Mouse (Mus musculus) Muller cell, postnatal 12 days (primary cell): Measurements from ENCODE around the gene Pias4.
A peak's percentile ranks its signal among the peaks of the same experiment; 100 is the strongest.

Source experiments
- DNase-seq: peaks from one replicate; pipeline ENCODE4 v3.0.0-alpha.2; 2015; ENCODE audit errors: inconsistent ontology term

Pias4 gene

DNA sequence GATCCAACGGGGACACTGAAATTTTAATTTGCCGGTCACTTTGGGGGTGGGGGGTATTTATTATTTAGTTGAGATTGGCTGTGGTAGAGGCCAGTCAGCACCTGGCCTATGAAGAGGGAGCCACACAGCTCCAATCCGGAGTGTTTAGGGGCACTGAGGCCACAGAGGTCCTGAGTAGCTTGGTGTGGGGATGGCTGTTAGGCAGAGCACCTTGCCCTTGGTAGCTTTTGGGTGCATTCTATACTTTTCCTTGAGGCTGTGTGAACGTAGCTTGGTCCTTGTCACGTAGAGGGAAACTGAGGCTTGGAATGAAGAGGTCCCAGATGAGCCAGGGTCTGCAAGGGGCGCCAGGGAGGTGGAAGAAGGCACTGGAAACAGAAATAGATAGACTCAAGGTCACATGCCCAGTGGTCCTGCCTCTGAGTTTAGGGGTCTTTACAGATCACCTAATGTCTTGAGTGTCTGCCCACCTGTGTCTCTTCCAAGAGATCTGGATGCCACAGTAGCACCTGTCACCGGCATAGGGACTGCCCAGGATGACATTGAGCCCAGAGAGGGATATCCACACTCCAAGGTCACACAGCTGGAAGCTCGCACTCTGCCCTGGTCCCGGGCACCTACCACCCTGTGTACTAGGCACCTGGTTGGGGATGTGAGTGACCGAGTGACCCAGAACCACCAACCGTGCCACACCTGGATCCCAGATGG lies 28.7 kb downstream of the Pias4 start:
- DNase-seq, result no peak

DNA sequence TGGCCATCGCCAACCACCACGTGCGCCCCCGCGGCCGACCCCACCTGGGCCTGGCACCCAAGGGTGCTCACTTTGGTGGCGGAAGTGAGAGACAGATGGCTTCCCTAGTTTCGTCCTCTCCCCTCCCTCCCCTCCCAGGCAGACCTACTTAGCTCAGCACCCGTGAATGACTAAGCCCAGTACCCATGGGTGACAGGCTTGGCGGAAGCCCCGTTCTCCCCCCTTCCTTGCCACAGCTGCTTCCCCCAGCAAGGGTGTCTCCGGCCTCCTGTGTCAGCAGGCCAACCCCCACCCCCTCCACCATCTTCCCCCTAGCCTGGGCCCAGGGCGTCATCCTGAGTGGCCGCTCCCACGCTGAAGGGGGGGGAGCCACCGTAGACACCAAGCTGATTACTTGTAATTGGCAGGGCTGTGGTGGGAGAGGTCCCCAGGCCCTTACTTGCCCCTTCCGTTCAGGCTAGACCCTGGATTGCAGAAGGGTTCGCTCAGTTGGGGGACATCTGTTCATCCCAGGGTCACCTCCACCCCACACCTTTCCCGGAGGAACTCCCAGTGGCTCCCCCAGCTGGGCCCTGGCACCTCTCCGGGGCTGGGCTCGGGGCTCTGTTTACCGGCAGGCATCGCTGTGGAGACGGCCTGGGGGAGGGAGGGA lies 29.5 kb downstream of the Pias4 start:
- DNase-seq, result peak; percentile 78

DNA sequence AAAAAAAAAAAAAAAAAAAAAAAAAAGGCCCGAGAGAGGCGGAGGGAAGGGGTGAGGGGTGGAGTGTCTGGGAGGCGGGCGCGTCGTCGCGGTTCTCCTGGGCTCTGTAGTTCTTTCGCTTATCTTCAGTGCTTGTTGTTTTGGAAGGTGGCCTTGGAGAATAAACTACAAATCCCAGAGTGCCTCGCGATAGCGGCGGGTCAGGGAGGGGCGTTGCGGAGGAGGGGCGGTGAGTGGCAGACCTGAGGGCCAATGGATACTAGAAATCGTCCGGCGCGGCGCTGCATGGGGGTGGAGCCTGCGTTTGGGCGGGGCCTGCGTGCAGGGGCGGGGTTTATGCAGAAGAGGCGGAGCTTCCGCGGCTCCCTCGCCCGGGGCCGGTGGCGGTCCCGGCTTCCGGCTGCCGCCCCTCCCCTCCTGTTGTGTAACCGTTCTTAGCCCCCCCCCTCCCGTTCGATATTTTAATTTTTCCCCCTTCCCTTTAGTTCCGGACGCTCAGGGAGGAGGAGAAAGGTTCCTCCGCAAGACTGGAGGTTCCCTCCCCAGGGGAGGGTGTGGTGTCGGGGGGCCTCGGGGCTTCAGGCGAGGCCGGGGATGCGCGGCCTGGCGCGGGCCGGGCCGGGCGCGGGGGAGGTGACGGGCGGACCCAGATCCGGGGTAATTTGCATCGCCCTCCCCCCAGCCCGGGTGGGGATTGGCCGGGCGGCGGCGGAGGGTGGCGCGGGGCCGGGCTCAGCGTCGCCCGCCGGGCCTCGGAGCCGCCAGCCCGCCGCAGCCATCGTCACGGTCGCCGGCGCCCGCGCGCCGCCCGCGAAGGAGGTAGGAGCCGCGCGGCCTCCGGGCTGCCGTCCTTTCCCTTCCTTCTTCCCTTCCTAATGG lies 30.2 kb downstream of the Pias4 start:
- DNase-seq, result peak; percentile 99

DNA sequence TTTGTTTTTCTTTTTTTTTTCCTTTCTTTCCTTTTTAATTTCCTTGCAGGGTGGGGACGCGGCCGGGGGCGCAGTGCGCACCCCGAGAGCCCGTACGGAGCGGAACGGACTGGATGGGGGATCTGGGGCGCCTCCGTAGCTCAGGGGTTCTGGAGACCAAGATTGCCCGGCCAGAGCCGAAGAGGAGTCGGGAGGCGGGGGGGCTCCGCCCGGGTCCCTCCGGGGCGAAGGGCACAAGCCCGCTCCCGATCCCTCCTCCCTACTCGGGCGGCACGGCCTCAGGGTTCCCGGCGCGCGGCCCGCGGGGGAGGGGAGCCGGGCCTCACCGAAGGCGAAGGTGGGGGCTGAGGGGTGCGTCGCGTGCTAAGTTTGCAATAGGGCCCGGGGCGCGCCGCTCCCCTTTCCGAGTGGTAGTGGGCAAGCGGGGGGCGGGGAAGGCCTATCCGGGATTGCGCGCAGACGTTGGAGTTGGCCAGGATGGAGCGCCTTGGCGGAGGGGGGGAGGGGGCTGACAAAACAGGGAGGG lies 31.0 kb downstream of the Pias4 start:
- DNase-seq, result no peak

DNA sequence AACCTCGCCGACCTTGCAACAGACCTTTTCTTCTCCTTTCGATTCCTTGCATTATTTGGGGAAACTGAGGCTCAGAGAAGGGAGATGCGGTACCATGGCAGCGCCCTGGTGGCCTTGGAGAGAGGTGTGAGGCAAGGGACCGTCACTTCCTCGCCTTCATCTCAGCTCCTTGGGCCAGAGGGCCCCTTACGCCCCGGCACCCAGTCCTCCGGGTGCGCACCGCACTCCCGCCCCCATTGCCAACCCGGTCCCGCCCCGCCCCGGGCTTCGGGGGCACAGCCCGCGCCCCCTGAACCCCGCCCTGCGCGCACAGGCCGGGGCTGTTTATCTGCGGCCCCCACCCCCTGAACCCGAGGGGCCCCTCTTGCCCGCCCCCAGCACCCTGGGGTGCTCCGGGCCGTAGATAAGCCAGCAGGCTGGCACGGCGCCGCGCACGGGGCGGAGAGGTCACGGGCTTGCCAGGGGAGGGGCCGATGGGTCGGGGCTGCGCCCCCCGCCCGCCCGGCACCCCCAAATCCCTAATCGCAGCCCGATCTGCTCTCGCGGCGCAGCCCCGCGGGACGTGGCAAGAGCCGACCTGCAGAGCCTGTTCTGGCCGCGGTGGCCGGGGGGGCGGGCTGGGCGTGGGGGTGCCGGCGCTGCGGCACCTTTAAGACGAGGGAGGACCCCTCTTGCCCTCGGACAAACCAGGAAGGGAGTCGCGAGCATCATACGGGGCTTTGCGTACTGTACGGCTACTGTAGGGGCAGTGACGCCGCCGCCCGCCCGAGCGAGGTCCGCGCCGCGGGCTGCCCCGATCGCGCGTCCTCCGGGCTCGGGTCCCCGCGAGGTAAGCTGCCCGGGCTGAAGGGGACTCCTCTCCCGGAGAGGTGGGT lies 31.7 kb downstream of the Pias4 start:
- DNase-seq, result peak; percentile 80

DNA sequence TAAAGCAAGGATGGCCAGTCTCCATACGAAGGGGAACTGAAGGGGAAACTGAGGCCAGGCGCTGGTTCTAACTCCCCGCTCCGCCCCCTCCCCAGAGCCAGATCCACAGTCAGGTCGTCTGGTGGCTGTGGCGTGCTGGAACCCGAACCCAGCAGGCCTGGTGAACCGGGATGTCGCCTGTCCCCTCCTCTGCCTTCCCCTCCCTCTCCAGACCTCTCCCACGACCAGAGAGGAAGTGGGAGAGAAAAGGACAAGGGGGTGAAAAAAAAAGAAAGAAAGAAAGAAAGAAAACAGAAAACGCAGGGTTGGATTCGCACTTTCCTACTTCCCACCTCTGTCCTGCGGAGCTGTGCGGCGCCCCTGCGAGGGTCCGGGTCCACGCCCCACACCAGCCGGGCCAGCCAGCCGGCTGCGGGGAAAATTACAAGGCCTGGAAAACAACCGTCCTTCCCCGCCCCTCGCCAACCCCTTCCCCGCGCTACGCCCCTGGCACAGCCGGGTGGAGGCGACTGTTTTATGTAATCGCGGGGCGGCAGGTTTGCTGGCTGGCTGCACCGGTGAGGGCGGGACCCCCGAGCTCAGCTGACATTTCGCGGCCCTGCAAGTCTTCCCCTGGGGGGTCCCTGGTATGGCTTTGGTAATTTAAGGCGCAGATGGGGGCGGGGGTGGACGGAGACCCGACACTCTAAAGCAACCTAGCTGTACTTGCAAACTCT lies 32.6 kb downstream of the Pias4 start, which contains the start of gene Zbtb7a:
Gene Zbtb7a, plus strand, starts transcription at position 255 of the 716 bp plus-strand sequence.
- DNase-seq, result peak; percentile 62

DNA sequence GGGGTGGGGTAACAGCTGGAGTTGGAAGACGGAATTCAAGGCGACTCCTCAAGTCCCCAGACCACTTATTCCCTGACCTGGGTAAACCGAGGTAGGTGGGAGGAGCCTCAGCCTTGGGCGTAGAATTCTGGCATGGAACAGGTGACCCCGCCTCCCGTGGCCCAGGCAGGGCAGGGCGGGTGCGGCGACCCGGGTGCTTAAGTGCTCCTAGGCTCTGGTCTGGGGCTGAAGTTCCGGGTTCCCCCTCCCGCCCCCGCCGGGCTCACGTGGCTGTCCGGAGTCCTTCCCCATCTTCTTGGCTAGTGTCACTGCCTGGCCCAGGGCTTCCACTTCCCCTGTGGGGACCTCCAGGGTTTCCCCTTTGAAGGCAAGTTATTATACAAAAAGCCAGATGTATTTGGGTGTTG lies 33.5 kb downstream of the Pias4 start:
- DNase-seq, result no peak

DNA sequence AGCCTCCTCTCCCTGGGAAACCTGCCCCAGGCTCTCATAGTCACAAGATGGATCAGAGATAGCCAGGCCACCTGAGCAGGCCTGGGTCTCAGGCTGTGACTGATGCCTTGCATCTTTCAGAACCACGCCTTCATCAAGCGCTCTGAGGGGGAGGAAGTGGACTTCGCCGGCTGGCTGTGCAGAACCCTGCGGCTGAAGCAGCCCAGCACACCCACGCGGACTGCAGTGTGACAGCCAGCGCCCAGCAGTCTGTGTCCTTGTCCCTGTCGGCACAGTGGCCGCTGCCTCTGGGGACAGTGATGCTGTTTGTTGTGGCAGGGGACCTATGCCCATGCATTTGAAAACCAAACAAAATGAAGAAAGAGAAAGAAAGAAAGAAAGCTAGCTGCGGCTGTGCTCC lies 44.2 kb downstream of the Pias4 start:
- no peak for DNase-seq

DNA sequence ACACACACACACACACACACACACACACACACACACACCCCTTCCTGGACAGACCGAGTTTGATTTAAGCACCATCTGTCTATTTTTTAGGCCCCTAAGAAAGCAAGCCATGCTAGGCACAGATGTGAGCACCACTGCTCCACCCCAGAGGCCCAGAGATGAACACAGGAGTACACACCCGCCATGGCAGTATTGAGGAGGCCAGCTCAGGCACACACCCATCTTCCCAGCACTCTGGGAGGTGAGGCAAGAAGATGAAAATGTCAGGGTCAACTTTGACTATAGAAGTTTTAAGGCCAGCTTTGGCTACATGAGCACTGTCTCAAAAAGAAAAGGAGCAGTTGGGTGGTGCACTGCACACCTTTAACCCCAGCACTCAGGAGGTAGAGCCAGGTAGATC lies 44.8 kb downstream of the Pias4 start:
- no peak for DNase-seq

DNA sequence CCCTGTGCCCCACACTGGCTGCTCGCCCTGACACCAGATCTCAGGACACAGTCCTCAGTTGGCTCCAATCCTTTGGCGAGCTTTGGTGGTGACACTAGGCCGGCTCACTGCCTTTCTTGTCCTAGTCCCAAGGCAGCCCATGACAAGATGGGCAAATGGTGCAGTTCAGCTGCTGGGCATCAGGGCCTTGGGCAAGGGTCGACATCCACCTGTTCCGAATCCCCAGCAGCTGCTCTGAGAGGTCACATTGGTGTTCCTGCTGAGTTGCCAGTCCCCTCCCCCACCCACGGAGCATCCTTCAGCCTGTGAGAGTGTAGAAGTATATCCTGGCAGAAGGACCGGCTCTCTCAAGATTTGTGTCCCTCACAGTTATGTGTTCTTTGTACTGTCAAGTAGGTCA lies 47.1 kb downstream of the Pias4 start:
- DNase-seq, result no peak

DNA sequence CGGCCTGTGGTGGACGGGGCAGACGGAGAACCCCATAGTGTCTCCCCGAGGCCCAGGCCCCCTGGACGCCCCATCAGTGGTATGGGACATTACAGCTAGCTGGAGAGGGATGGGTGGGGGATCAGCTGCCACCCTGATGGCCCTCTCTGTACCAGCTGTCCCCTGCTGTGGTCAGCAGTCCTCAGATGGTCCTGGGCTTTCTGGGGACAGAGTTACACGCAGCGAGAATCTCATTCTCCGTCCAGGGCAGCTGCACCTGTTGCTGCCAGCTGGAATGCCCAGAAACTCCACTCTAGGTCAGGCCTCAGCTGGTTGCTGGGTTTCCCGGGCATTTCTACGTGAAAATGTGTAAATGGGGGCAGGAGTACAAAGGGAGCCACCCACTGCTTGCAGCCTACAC lies 48.1 kb downstream of the Pias4 start:
- no peak for DNase-seq

DNA sequence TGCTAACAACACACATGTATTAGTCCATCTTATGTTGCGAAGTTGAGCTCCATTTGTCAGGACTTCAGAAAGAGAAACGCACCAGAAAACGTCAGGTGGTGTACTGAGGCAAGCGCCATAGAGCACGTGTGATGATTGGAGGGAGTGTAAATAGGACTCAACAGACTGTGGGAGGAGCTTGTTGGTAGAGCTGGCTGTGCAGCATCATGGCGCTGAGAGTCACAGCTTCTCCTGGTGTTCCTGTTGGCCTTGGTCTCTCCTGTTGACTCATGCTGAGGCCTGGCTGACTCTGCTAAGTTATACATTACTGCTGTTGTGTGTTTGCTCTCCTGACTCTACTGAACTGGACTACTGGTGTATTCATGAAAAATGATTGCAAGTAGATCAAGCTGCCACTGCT lies 54.8 kb downstream of the Pias4 start:
- DNase-seq, result no peak

DNA sequence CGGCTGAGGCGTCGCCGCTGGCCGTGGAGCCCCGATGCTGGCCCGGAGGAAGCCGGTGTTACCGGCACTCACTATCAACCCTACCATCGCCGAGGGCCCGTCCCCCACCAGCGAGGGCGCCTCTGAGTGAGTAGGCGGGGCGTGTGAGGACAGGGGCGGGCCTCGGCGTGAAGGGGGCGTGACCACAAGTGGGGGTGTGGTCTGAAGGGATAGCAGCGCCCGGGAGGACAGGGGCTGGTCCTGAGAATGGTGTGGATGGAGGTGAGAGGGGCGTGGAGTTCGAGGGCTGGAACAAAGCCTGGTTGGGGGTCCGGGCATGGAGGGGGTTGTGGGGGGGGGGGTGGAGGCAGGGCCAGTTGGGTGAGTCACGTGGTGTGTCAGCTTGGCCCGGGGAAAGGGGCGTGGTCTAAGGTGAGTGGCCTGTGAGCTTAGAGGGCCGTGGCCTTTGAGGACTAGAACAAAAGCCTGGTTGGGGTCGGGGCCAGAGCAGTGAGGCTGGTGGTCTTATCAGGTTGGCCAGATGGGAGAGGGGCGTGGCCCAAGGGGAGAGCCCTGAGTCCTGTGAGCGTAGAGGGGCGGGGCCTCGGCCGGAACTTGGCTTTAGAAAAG lies 61.5 kb downstream of the Pias4 start:
- DNase-seq, result peak; percentile 96

DNA sequence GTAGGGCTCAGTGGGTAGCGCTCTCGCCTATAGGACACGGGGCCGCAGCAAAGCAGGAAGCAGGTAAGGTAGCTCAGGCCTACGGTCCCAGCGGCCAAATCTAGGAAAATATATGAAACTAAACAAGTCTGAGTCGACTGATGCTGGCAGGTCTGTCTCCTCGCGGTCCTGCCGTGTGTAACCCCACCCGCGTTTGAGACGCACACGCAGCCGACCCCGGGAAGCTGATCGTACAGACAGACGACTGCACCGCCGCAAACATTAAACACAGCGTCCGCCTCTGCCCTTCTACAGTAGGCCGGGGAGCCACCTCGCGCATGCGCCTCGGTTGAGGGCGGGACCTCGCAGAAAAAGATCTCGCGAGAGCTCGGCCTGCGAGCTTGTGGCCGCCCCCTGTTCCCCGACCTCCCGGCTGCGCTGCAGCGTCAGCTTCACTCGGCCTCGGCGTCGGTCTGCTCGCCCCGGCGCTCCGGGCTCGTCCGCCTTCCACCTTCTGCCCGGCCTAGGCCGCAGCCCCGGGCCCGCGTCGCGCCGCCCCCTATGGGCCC lies 62.1 kb downstream of the Pias4 start, which contains the start of gene Map2k2:
Gene Map2k2, plus strand, starts transcription at position 351 of the 548 bp plus-strand sequence.
- peak; percentile 97 for DNase-seq
